In genomic region chr1:55525748-55526147, GRCm38 (mm10) we compare ENCODE assay signal across 25 mouse cellular contexts.
DNase-seq lines count a peak whose midpoint lies in the region; ATAC-seq and TF ChIP-seq lines count a peak whose summit lies in the region.
"Had no signal": no experiment of that assay in that cellular context is flagged by ENCODE, and none has a peak within 500 bp of the region (broad histone marks: within the 10 kb centered on the region; RNA-seq: fewer than 3 reads in every experiment).

No protein-coding gene starts in this region.

- peak overlapping the region; percentile 21; the same call in 1 of the 2 replicates for H3K27ac ChIP-seq in bone marrow macrophage, adult 2 months (ENCODE audit: insufficient read depth, low read depth, low read length)
- no peak overlapping the region for H3K27ac ChIP-seq in stomach, embryonic 14.5 days (ENCODE audit: low read length)
- no peak overlapping the region for H3K27ac ChIP-seq in stomach, embryonic 16.5 days (ENCODE audit: low read length)
- H3K27ac ChIP-seq: embryonic facial prominence, embryonic 10.5 days; embryonic facial prominence, embryonic 12.5 days; forebrain, embryonic 13.5 days; forebrain, embryonic 15.5 days had no signal

- no peak for TF ChIP-seq POLR2A in bone marrow macrophage, adult 2 months (IDR thresholded peaks at IDR 0.05; ENCODE audit: borderline replicate concordance, low read depth, low read length)

- no peaks in the 10 kb centered on the region for H3K36me3 ChIP-seq in stomach, embryonic 14.5 days (ENCODE audit: control insufficient read depth, insufficient read depth, low read length)
- H3K36me3 ChIP-seq in stomach, embryonic 16.5 days (ENCODE audit: control insufficient read depth, insufficient read depth, low read length) = no peaks in the 10 kb centered on the region
- H3K36me3 ChIP-seq: embryonic facial prominence, embryonic 10.5 days; embryonic facial prominence, embryonic 12.5 days; forebrain, embryonic 15.5 days; G1E had no signal

- 84% methylated on average over 2 of the region's 2 CpGs for WGBS in stomach, embryonic 14.5 days
- 66% methylated on average over 2 of the region's 2 CpGs for WGBS in stomach, embryonic 16.5 days

- TF ChIP-seq CTCF in bone marrow macrophage, adult 2 months (IDR thresholded peaks at IDR 0.05; ENCODE audit: low read depth, low read length) = no peak

- no peak overlapping the region for H3K4me2 ChIP-seq in stomach, embryonic 14.5 days (replicated peaks; ENCODE audit: low read depth, low read length)
- H3K4me2 ChIP-seq in stomach, embryonic 16.5 days (ENCODE audit: low read depth, low read length) = no peak overlapping the region
- H3K4me2 ChIP-seq: embryonic facial prominence, embryonic 12.5 days; forebrain, embryonic 13.5 days; forebrain, embryonic 15.5 days had no signal

- peaks cover 32% of the 10 kb centered on the region for H3K4me1 ChIP-seq in bone marrow macrophage, adult 2 months (ENCODE audit: control insufficient read depth, insufficient read depth, low read length)
- H3K4me1 ChIP-seq in stomach, embryonic 14.5 days (ENCODE audit: control insufficient read depth, insufficient read depth, low read length) = peaks cover 6% of the 10 kb centered on the region; the same call in 1 of the 2 replicates
- peaks cover 10% of the 10 kb centered on the region; the same call in 1 of the 2 replicates for H3K4me1 ChIP-seq in stomach, embryonic 16.5 days (ENCODE audit: control insufficient read depth, insufficient read depth, low read length)
- H3K4me1 ChIP-seq: embryonic facial prominence, embryonic 10.5 days; embryonic facial prominence, embryonic 12.5 days; forebrain, embryonic 13.5 days had no signal

- H3K4me3 ChIP-seq in bone marrow macrophage, adult 2 months (ENCODE audit: insufficient read depth, low read length) = no peak overlapping the region
- no peak overlapping the region for H3K4me3 ChIP-seq in stomach, embryonic 14.5 days (ENCODE audit: low read depth, low read length)
- no peak overlapping the region for H3K4me3 ChIP-seq in stomach, embryonic 16.5 days (replicated peaks; ENCODE audit: low read length)
- H3K4me3 ChIP-seq: embryonic facial prominence, embryonic 10.5 days; embryonic facial prominence, embryonic 12.5 days; forebrain, embryonic 13.5 days; forebrain, embryonic 15.5 days had no signal

- no peak for DNase-seq in c-Kit-positive CD71-positive TER-119-positive erythroid progenitor cells, embryonic 14.5 days (ENCODE audit: low spot score)
- DNase-seq in urinary bladder, adult 2 months (ENCODE audit: low spot score) = no peak
- no peak for DNase-seq in frontal cortex, postnatal 36 days (ENCODE audit: low spot score in 2 of 2)
- DNase-seq: adrenal gland, adult 8-10 months; adrenal gland, postnatal 14 days; adrenal gland, postnatal 36 days; B cell, adult 2 months; cerebellum, adult 11-12 months; cerebellum, adult 2 months; cerebellum, adult 9-10 months; cerebellum, postnatal 10 days; cerebellum, postnatal 25 days; forebrain, postnatal 0 days had no signal

- H3K27me3 ChIP-seq in stomach, embryonic 14.5 days (ENCODE audit: control insufficient read depth, insufficient read depth, low read length) = no peaks in the 10 kb centered on the region
- H3K27me3 ChIP-seq in stomach, embryonic 16.5 days (ENCODE audit: control insufficient read depth, insufficient read depth, low read length) = no peaks in the 10 kb centered on the region
- H3K27me3 ChIP-seq: CH12.LX; embryonic facial prominence, embryonic 12.5 days; forebrain, embryonic 13.5 days; forebrain, embryonic 15.5 days; Patski had no signal

- peak; percentile 89 for ATAC-seq in stomach, embryonic 14.5 days (ENCODE audit: insufficient number of reproducible peaks, insufficient read depth, low FRiP score, low read depth)
- peak; percentile 90 for ATAC-seq in stomach, embryonic 16.5 days (ENCODE audit: insufficient read depth, low FRiP score)
- ATAC-seq: activated CD4-positive, CD25-positive, alpha-beta regulatory T cell, adult 4 months; CD4-positive, CD25-positive, alpha-beta regulatory T cell, adult 4 months; forebrain, embryonic 13.5 days; forebrain, embryonic 15.5 days; forebrain, postnatal 0 days; Patski had no signal

- no peaks in the 10 kb centered on the region for H3K9me3 ChIP-seq in stomach, embryonic 14.5 days (ENCODE audit: control insufficient read depth, low read depth, low read length)
- H3K9me3 ChIP-seq in stomach, embryonic 16.5 days (replicated peaks; ENCODE audit: control insufficient read depth, low read length) = no peaks in the 10 kb centered on the region
- H3K9me3 ChIP-seq: embryonic facial prominence, embryonic 10.5 days; embryonic facial prominence, embryonic 12.5 days; forebrain, embryonic 13.5 days; forebrain, embryonic 15.5 days; G1E had no signal

- no peak overlapping the region for H3K9ac ChIP-seq in stomach, embryonic 14.5 days (replicated peaks; ENCODE audit: low read depth, low read length)
- no peak overlapping the region for H3K9ac ChIP-seq in stomach, embryonic 16.5 days (ENCODE audit: low read length)
- H3K9ac ChIP-seq: embryonic facial prominence, embryonic 12.5 days; forebrain, embryonic 13.5 days; forebrain, embryonic 15.5 days; forebrain, postnatal 0 days had no signal
